Mouse (Mus musculus) layer of hippocampus, postnatal 36 days (tissue): ENCODE data around the gene Gm4763. TPM values are rescaled to one million over a fixed set of nuclear protein-coding genes. Genes with fewer than 3 reads are reported as not detected.
"Not testable (repeated sequence)": the region's sequence is repeated elsewhere in the genome, so short reads cannot be mapped to it uniquely, and the experiment has no call there.

Experiments used
- DNase-seq, 2 experiments: peaks; one replicate each; pipeline ENCODE4 v3.0.0; 2022
- total RNA-seq, 2 experiments: library from RNA; stranded (reverse); gene quantifications; 2 replicates each; pipeline ENCODE4 v1.2.3; 2021

Gene Gm4763
- not detected for total RNA-seq

- not testable (repeated sequence) for DNase-seq
Observed at GRCm38 (mm10) chr7:24726808-24727207, at the start of gene Gm4763. Gm4763 (minus strand) TSS chr7:24726908.

- no peak for DNase-seq
Observed at GRCm38 (mm10) chr7:24776145-24776544, 49.4 kb upstream of the Gm4763 start.

DNA sequence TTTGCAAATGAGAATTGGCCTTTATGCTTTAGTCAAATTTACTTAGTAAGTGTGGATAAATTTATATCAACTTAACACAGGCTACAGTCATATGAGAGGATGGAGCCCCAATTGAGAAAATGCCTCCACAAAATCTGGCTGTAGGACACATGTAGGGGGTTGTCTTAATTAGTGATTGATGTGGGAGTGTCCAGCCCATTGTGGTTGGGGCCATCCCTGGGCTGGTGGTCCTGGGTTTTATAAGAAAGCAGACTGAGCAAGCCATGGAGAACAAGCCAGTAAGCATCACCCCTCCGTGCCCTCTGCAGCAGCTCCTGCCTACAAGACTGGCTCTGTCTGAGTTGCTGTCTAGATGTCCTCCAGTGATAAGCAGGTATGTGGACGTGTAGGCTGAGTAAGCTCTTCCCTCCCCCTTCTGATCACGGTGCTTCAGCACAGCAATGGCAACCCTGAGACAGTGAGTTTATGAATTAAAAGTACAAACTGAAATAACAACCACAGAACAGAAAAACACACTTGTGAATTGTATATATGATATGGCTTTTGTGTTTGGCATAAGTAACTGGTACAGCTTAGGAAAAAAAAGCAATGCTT is 47.3 kb upstream of the Gm4763 start:
- no peak for DNase-seq

GRCm38 (mm10) chr7:24771361-24771760 is 44.7 kb upstream of the Gm4763 start:
- no peak for DNase-seq

DNA sequence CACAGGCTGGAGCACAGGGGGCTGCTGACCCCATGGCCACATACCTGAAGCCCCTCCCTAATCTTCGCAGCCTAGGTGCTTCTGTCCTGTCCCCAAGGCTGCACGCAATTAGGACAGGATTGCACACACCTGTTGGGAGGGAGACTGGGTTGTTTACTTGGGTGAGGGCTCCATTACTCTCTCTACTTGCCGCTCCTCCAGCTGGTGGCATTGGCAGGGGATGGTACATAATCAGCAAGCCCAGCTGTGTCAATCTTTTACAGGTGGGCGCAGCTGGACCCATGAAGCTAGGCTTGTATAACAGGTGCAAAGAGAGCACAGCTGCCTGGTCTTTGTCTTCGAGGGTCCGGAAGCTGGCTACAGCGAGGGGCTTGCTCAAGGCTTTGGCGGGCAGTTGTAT is 35.9 kb upstream of the Gm4763 start:
- DNase-seq: no peak

DNA sequence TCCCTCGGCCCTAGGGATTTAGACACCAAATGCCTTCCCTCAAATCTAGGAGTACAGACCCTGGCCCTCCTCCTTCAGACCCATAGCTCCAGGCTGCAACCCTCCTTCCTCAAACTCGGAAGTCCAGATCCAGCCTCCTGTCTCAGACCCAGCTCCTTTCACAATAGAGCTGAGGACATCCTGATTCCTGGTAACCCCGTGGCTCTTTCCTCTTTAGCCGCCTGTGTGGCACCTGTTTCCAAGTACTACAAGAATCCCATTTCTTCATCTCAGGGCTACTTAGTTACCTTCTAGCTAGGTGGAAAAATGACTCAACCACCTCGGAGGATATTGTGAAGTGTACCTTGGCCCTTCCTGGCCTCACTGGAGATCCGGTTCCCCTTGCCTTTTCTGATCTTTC is 34.5 kb upstream of the Gm4763 start:
- DNase-seq: no peak

GRCm38 (mm10) chr7:24760211-24760610 is 33.5 kb upstream of the Gm4763 start, which contains the start of gene Cd177:
Cd177 (minus strand) TSS chr7:24760311.
- no peak for DNase-seq

DNA sequence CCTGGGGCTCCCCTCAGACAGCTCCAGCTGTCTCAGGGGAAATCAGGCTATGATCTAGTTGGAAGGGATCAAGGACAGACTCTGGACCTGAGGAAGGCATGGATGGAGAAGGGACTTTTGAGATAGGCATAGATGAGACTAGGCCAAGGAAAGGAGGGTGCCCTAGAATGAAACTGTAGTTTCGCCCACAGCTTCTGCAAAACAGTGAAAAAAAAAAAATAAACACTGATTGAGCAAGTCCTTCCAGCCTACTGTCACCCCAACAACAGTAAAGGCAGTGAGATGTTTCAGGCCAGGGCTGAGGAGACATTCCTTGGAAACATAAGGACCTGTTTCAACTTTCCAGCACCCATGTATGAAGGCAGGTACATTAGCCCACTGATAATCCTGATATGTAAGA is 31.8 kb upstream of the Gm4763 start:
- DNase-seq: no peak

- DNase-seq: no peak
Observed at GRCm38 (mm10) chr7:24753476-24753875, 26.8 kb upstream of the Gm4763 start.

GRCm38 (mm10) chr7:24751610-24752009 is 24.9 kb upstream of the Gm4763 start:
- DNase-seq: no peak

DNA sequence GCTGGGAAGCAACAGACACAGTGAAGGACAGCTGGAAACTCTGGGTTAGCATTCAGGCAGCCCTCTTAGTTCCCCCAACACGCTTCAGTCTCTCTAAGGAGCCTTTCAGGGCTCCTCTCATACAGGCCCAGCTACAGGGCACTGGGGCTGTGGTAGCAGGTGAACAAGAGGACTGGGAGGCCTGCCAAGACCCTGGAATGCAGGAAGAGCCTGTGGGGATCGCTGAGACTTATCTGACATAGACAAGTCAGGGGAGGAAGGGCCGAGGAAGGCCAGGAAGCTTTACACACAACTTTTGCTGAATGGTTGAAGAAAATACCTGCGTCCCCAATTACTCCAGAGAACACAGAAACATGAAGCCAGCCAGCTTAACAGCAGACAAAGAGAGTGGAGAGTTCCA is 24.0 kb upstream of the Gm4763 start:
- DNase-seq: no peak

GRCm38 (mm10) chr7:24735970-24736670 is 9.4 kb upstream of the Gm4763 start:
- DNase-seq: no peak

DNA sequence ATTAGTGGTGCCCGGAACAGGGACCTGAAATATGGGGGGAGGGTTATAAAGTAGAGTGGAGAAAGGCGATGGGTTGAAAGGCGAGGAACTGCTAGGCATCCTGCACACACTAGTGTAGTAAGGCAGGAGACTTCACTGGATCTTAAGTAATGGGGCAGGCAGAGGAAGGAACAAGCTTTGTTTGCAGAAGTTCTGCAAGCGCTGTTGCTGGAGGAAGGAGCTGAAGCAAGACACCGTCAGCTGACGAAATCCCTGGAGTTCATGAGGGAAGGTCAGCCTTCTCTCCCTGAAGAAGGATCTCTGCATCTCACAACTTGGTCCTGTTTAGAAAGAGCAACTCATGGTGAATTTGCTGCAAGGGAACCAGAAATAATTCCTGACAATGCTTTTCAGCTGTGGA is 11.7 kb downstream of the Gm4763 start:
- DNase-seq: no peak

GRCm38 (mm10) chr7:24708832-24709292 is 17.8 kb downstream of the Gm4763 start, which contains the start of gene BC049730:
BC049730 (plus strand) TSS chr7:24709242.
- no peak for DNase-seq

DNA sequence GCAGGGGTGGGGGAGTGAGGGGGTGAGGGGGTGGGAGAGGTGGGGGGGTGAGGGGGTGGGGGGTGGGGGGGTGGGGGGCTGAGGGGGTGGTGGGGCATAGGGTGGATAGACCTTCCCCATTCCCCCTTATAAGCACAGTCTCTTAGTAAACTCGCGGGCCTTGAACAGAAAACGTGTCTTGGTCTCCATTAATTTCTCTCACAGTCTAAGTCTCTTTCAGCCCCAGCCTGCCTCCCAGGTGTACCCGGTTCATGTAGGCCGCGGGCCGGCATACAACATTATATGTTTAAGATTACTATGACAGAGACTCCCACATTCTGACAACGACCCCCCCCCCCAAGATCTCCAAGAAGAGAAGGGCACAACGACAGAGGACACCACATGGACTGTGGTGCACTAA is 23.9 kb downstream of the Gm4763 start:
- not testable (repeated sequence) for DNase-seq

DNA sequence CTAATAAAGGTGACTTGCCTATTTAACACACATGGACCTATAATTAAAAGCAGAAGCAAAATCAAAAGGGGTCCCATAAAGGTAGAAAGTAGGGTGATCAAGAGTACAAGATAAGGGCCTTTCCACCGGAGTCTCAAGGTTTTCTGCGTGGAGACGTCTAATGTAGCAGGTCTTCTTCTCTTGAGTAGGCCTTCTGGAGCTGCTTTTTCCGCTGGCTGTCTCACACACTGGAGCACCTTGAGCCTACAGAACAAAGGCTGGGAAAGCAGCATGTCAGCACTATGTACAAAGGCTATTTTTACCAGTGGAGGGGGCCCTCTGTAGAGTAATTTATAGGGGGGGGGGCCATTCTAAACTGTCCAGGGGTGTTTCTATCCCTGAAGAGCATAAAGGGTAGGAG is 28.8 kb downstream of the Gm4763 start:
- DNase-seq: not testable (repeated sequence)

- DNase-seq: not testable (repeated sequence)
Observed at GRCm38 (mm10) chr7:24692693-24693092, 34.0 kb downstream of the Gm4763 start.

GRCm38 (mm10) chr7:24687519-24687918 is 39.2 kb downstream of the Gm4763 start:
- not testable (repeated sequence) for DNase-seq

DNA sequence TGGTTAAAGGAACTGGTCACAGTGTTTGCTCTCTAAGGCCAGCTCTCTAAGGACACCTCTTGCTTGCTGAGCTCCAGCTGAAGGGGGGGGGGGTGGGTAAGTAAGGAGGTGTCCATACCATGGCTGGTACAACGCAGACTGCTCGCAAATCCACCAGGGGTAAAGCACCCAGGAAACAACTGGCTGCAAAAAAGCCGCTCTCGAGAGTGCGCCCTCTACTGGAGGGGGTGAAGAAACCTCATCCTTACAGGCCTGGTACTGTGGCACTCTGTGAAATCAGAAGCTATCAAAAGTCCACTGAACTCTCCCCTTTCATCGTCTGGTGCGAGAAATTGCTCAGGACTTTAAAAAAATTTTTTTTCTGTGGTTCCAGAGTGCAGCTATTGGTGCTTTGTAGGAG is 42.6 kb downstream of the Gm4763 start:
- not testable (repeated sequence) for DNase-seq

DNA sequence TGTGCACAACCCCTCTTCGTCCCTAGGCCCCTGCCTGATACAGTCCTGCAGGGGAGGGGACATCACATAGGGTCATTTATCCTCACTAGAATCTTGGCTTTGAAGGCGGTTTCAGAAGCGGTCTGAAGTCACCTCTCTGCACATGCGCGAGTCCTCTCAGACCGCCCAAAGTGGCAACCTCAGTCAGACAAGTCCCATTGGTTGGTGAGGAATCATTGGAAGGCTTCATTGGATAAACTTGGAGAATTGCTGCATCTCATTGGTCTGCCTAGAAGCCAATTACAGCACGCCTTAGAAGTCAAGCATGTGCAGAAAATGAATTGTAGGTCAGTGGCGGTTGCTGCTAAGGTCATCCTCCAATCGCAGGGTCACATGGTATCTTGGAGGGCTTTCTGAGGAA is 50.1 kb downstream of the Gm4763 start, which contains the start of gene Tex101:
Tex101 (minus strand) TSS at position 101 of the 400 bp plus-strand sequence.
- DNase-seq: no peak

DNA sequence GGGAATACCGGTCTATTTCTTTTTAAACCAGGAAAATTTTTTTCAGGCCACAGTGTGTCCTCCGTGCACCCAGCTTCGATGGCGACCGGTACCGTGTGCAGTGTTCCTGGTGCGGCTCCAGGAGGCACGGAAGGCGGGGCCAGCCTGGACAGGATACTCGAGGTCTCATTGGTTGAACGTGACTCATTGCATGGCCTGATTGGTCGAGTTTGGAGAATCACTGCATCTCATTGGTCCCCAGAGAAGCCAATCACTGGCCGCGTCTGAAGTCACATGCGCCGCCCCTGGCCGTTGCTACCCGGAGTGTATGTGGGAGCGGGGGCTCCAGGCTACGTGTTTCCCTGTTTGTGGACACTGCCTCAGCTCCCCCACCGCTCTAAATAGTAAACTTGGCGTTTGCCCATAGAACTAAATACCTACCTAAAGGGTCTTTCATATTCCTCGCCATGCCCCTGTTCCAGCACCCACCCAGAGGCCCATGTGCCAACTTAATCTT is 54.7 kb downstream of the Gm4763 start:
- no peak for DNase-seq
